Mouse (Mus musculus) embryonic facial prominence, embryonic 14.5 days (tissue): ENCODE measurements around the gene Snx15. TPM values are rescaled to one million over a fixed set of nuclear protein-coding genes. Genes with fewer than 3 reads are reported as not detected.

ENCODE experiments used
- ATAC-seq: fragments of 200-750 bp; cut with Nextera tagmentation; 2 replicates; pipeline ENCODE4 v1.8.0; 2017; ENCODE audit warnings: low read depth, moderate number of reproducible peaks, moderate TSS enrichment
- DNase-seq: peaks from one replicate; pipeline ENCODE4 v3.0.0-alpha.2; 2015; ENCODE audit warnings: low spot score
- H3K27ac ChIP-seq: fragments of 300-500 bp; sonication (generic); replicated peaks from 2 replicates; pipeline ENCODE4 v1.5.1; 2014; ENCODE audit warnings: low read depth, mild to moderate bottlenecking, low read length, moderate library complexity
- H3K27me3 ChIP-seq: fragments of 300-500 bp; sonication (generic); replicated peaks from 2 replicates; pipeline ENCODE4 v1.6.1; 2014; ENCODE audit warnings: low read length; ENCODE audit not compliant: control insufficient read depth, insufficient read depth
- H3K36me3 ChIP-seq: fragments of 300-500 bp; sonication (generic); 2 replicates; pipeline ENCODE4 v1.6.1; 2014; ENCODE audit warnings: low read length, mixed read lengths; ENCODE audit not compliant: control insufficient read depth, insufficient read depth
- H3K4me1 ChIP-seq: fragments of 300-500 bp; sonication (generic); 2 replicates; pipeline ENCODE4 v1.6.1; 2014; ENCODE audit warnings: antibody characterized with exemption, low read length; ENCODE audit not compliant: control insufficient read depth, insufficient read depth
- H3K4me2 ChIP-seq: fragments of 300-500 bp; sonication (generic); 2 replicates; pipeline ENCODE4 v1.6.1; 2014; ENCODE audit warnings: low read depth, mild to moderate bottlenecking, low read length, moderate library complexity, mixed read lengths
- H3K4me3 ChIP-seq: fragments of 300-500 bp; sonication (generic); 2 replicates; pipeline ENCODE4 v1.5.1; 2014; ENCODE audit warnings: low read depth, mild to moderate bottlenecking, low read length
- H3K9ac ChIP-seq: fragments of 300-500 bp; sonication (generic); 2 replicates; pipeline ENCODE4 v1.6.1; 2014; ENCODE audit warnings: low read depth, mild to moderate bottlenecking, low read length, moderate library complexity, mixed read lengths
- H3K9me3 ChIP-seq: fragments of 300-500 bp; sonication (generic); 2 replicates; pipeline ENCODE4 v1.6.1; 2016; ENCODE audit warnings: low read length; ENCODE audit not compliant: control insufficient read depth
- WGBS: fragments of 180-500 bp; shearing (Covaris S2); extraction: QIAGEN DNeasy Blood & Tissue Kit; methylation state at CpG from one replicate; pipeline ENCODE4 v1.1.7; 2014; 5-methylcytosine and 5-hydroxymethylcytosine counted together
- polyA plus RNA-seq: library from polyadenylated mRNA; unstranded; fragments of >200 nt; fragmentation: Nextera tagmentation; extraction: Ambion mirVana; gene quantifications from 2 replicates; pipeline ENCODE4 v1.2.1, GENCODE M21; 2014

The Snx15 gene
- polyA plus RNA-seq, 1 experiment from 2014 or later = 26.7 TPM

DNA sequence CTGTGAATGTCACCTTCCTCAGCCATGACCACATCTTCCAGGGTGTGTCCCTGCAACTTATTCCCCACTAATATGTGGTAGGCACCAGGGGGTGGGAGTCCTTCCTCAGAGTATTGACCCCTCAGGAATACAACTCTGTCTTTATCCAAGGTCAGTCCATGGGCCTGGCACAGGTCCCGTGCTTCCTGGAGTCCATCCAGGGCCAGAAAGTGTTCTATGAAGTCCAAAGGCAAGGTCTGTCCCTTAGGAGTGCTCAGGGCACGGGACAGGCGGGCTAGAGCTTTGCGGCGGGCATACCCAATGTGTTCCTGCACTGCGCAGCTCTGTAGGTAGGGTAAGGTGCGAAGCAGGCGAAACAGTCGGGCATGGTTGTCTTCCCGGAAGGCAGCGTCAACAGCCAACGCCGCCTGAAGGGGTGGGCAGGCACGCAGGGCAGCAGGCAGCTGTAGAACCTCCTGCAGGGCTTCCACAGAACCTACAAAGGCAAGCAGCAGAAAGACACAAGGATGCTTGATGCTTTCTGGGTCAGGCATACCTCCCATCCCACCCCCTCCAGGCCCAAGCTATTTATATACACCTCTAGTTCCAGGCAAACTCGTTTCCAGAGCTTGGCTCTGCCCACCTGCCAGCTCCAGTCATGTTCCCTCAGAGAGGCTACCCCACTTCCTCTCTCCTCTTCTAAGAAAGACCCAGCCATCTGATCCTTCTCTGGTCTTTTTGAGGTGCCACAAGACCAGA is 11.8 kb downstream of the Snx15 start:
- no peak overlapping the region for H3K9ac ChIP-seq
- peak overlapping the region; percentile 84; the same call in 1 of the 2 replicates for H3K4me2 ChIP-seq
- H3K4me3 ChIP-seq = no peak overlapping the region

GRCm38 (mm10) chr19:6113116-6113515 is 15.0 kb downstream of the Snx15 start:
- ATAC-seq (no peak), DNase-seq (no peak)
- Histone ChIP-seq H3K36me3 (peaks cover 25% of the 10 kb centered on the region), H3K4me3 (no peak overlapping the region), H3K4me2 (no peak overlapping the region), H3K9me3 (no peaks in the 10 kb centered on the region), H3K4me1 (peaks cover 9% of the 10 kb centered on the region), H3K27ac (no peak overlapping the region), H3K9ac (no peak overlapping the region), H3K27me3 (no peaks in the 10 kb centered on the region)
- 68% methylated on average over 6 of the region's 6 CpGs for WGBS

More for the DNA sequence above, 11.8 kb downstream of the Snx15 start:
- ATAC-seq = no peak
- no peak overlapping the region for H3K27ac ChIP-seq
- 91% methylated on average over 14 of the region's 15 CpGs for WGBS
- DNase-seq = no peak
- no peaks in the 10 kb centered on the region for H3K27me3 ChIP-seq
- H3K4me1 ChIP-seq = peaks cover 12% of the 10 kb centered on the region
- no peaks in the 10 kb centered on the region for H3K9me3 ChIP-seq
- peaks cover 27% of the 10 kb centered on the region for H3K36me3 ChIP-seq

GRCm38 (mm10) chr19:6105586-6105985 is 22.5 kb downstream of the Snx15 start, which contains the start of gene Naaladl1:
TSS of gene Naaladl1 (plus strand) at chr19:6105782.
- WGBS = 86% methylated on average over 7 of the region's 7 CpGs
- no peak for ATAC-seq

DNA sequence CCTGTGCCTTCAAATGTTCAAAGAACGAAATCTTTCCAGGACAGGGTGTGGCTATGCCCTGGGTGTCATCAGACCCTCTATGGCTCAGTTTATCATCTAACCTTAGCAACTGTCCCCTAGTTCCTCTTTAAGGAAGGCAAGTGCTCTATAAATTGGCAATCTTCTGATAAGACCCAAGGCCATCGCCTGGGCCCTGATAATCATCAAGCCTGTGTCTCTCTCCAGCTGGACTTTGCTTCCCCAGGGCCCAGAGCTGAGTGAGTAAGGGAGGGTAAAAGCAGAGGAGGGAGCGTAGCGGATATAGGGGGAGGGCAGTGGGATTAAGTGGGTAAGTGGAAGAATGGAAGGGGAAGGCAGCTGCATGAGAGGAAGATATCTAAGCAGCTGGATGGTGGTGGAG is 23.6 kb downstream of the Snx15 start:
- Histone ChIP-seq H3K4me1 (no peaks in the 10 kb centered on the region), H3K9ac (no peak overlapping the region), H3K27ac (no peak overlapping the region), H3K9me3 (no peaks in the 10 kb centered on the region), H3K4me2 (no peak overlapping the region), H3K4me3 (no peak overlapping the region), H3K27me3 (no peaks in the 10 kb centered on the region), H3K36me3 (no peaks in the 10 kb centered on the region)
- ATAC-seq (no peak), DNase-seq (no peak)
- WGBS = 80% methylated on average over 4 of the region's 4 CpGs

More at GRCm38 (mm10) chr19:6105586-6105985, 22.5 kb downstream of the Snx15 start, which contains the start of gene Naaladl1:
- Histone ChIP-seq H3K27me3 (no peaks in the 10 kb centered on the region), H3K4me1 (no peaks in the 10 kb centered on the region), H3K27ac (no peak within 1 kb of the TSS), H3K4me2 (no peak within 1 kb of the TSS), H3K9ac (no peak within 1 kb of the TSS), H3K4me3 (no peak within 1 kb of the TSS), H3K9me3 (no peaks in the 10 kb centered on the region), H3K36me3 (no peaks in the 10 kb centered on the region)
- DNase-seq = no peak

GRCm38 (mm10) chr19:6102169-6102853 is 25.8 kb downstream of the Snx15 start:
- Histone ChIP-seq H3K9ac (no peak overlapping the region), H3K27ac (no peak overlapping the region), H3K4me3 (no peak overlapping the region), H3K27me3 (no peaks in the 10 kb centered on the region), H3K4me1 (no peaks in the 10 kb centered on the region), H3K4me2 (no peak overlapping the region), H3K9me3 (no peaks in the 10 kb centered on the region), H3K36me3 (no peaks in the 10 kb centered on the region)
- 83% methylated on average over 6 of the region's 6 CpGs for WGBS
- DNase-seq (no peak), ATAC-seq (no peak)

- DNase-seq = no peak
- H3K4me3 ChIP-seq = no peak overlapping the region
Observed at GRCm38 (mm10) chr19:6101186-6101585, 26.9 kb downstream of the Snx15 start.

GRCm38 (mm10) chr19:6097847-6098246 is 30.3 kb downstream of the Snx15 start:
- 85% methylated on average over 3 of the region's 3 CpGs for WGBS
- ATAC-seq = no peak
- Histone ChIP-seq H3K27me3 (no peaks in the 10 kb centered on the region), H3K36me3 (peaks cover 13% of the 10 kb centered on the region; the same call in 1 of the 2 replicates), H3K4me2 (no peak overlapping the region), H3K4me3 (no peak overlapping the region), H3K4me1 (no peaks in the 10 kb centered on the region), H3K27ac (no peak overlapping the region), H3K9me3 (no peaks in the 10 kb centered on the region), H3K9ac (no peak overlapping the region)
- no peak for DNase-seq

More at GRCm38 (mm10) chr19:6101186-6101585, 26.9 kb downstream of the Snx15 start:
- no peaks in the 10 kb centered on the region for H3K9me3 ChIP-seq
- ATAC-seq = no peak
- H3K9ac ChIP-seq = peak overlapping the region; percentile 25; the same call in 1 of the 2 replicates
- no peaks in the 10 kb centered on the region for H3K4me1 ChIP-seq
- no peaks in the 10 kb centered on the region for H3K27me3 ChIP-seq
- no peak overlapping the region for H3K27ac ChIP-seq
- no peaks in the 10 kb centered on the region for H3K36me3 ChIP-seq
- WGBS = 26% methylated on average over 6 of the region's 6 CpGs
- H3K4me2 ChIP-seq = no peak overlapping the region

DNA sequence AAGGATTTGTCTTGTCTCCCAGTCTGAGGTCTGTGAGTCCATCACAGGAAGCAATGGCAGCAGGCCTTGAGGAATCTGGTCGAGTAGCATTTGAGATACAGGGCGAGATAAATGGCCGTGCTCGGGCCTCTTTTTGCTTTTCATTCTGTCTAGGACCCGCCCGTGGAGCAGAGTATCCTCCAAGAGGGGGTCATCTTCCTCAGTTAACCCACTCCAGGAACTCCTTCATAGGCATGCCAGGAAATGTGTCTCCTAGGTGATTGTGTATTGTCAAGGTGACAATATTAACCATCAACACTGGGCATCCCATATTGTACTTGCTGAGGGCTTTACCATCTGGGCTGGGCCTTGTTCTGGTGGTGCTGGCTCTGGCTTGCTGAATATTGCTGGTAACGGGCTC is 34.0 kb downstream of the Snx15 start, which contains the start of gene AC131692.1:
TSS of gene AC131692.1 (plus strand) at position 301 of the 400 bp plus-strand sequence.
- Histone ChIP-seq H3K27ac (no peak within 1 kb of the TSS), H3K4me1 (no peaks in the 10 kb centered on the region), H3K27me3 (no peaks in the 10 kb centered on the region), H3K4me3 (no peak within 1 kb of the TSS), H3K36me3 (peaks cover 45% of the 10 kb centered on the region), H3K4me2 (no peak within 1 kb of the TSS), H3K9me3 (no peaks in the 10 kb centered on the region), H3K9ac (peak within 1 kb of the TSS; percentile 19; the same call in 1 of the 2 replicates)
- DNase-seq (no peak), ATAC-seq (no peak)
- 88% methylated on average over 7 of the region's 7 CpGs for WGBS
